Mouse (Mus musculus) kidney, postnatal 36 days (tissue): Measurements from ENCODE around the gene Ascl2.

Source experiments
- DNase-seq, 2 experiments: peaks; one replicate each; pipeline ENCODE4 v3.0.0; 2021 to 2022; ENCODE audit warnings: mixed read lengths in 2 of 2

Ascl2 gene

DNA sequence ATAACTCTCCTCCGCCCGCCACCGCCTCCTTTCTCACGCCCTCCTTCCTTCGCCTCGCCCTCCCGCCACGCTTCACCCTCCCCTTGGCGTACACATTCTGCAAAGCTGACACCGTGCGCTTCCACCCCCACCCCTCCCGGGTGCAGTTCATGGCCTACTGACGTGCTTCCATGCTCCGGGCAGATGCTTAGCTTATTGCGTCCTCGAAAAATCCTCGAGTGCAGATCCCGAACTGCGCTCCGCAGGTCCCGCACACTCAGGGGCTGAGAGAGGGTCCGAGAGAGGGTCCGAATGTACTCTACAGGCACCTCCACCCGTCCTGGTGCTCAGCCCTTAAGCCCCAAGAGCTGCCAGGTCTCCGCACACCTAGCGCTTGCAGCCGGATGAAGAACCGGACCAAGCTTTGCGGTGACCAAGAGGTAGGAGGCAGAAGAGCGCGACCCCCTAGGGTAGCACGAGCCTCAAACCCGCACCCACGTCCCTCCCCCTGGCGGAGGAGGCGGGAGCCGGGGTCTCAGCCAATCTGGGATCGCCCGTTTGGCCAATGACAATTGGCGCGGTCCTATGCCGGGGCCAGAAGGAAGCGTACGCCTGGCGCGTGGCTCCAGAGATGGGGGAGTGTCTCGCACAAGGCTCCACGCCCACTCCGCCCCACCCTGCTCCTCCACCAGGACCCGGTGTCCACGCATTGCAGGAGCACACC, at the start of gene Ascl2:
Gene Ascl2 (minus strand): TSS at position 456 of the 703 bp plus-strand sequence.
- DNase-seq = peak in 1 of 2 experiments; percentile 2

- DNase-seq = no peak
These were observed 48.1 kb upstream of the Ascl2 start for GRCm38 (mm10) chr7:143017181-143017580.

GRCm38 (mm10) chr7:143016424-143017142, 47.5 kb upstream of the Ascl2 start:
- DNase-seq = peak in 1 of 2 experiments; percentile 31

GRCm38 (mm10) chr7:143015755-143016423, 46.8 kb upstream of the Ascl2 start:
- peak; percentile 74 to 82 for DNase-seq

- DNase-seq = peak in 1 of 2 experiments; percentile 55
These were observed 46.0 kb upstream of the Ascl2 start for GRCm38 (mm10) chr7:143014862-143015659.

GRCm38 (mm10) chr7:143013420-143014178, 44.5 kb upstream of the Ascl2 start:
- peak; percentile 39 to 52 for DNase-seq

- DNase-seq = peak in 1 of 2 experiments; percentile 42
These were observed 43.3 kb upstream of the Ascl2 start for GRCm38 (mm10) chr7:143012230-143012875.

GRCm38 (mm10) chr7:143011226-143011625, 42.2 kb upstream of the Ascl2 start:
- DNase-seq = no peak

DNA sequence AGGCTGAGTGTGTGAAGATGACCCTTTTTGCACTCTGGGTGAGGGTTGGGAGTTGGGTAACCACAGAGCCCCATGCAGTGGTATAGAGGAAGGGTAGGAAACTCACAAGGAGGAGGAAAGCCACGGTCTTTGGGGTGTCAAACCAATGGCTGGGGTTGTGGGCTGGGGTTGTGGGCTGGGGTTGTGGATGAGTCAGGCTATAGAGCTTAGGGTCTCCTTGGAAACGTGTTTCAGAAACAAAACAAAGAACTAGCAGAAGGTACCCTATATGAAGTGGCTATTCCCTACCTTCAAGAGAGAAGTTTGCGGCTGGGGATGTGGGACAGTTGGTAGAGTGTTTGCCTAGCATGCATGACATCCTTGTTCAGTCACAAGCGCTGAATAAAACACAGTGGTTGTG, 40.9 kb upstream of the Ascl2 start:
- DNase-seq = no peak

- peak; percentile 34 to 50 for DNase-seq
These were observed 40.1 kb upstream of the Ascl2 start for GRCm38 (mm10) chr7:143008996-143009665.

DNA sequence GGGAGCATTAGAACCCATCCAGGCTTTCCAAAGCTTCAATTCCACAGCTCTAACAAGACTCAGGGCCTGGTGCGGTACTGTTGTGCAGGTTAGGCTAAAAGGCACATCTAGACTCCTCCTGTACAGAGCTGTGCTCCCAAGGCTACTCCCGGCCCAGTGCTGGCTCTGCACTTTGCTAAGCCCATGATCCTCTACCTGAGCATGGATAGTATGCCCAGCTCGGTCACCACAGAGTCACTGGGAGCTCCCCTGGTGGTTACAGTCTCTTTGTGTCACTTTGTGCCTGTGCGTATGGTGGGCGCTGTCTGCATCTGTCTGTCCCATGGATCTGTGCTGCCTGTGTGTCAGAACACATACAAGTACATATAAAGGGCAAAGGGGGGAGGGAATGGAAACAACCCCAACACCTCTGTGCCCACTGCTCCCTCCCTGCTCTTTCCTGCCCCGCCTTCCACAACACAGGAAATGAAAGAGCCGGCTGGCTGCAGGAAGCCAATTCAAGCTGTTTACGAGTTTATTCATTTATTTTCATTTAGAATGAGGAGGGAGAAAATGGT, 39.4 kb upstream of the Ascl2 start:
- DNase-seq = peak; percentile 74 to 84

DNA sequence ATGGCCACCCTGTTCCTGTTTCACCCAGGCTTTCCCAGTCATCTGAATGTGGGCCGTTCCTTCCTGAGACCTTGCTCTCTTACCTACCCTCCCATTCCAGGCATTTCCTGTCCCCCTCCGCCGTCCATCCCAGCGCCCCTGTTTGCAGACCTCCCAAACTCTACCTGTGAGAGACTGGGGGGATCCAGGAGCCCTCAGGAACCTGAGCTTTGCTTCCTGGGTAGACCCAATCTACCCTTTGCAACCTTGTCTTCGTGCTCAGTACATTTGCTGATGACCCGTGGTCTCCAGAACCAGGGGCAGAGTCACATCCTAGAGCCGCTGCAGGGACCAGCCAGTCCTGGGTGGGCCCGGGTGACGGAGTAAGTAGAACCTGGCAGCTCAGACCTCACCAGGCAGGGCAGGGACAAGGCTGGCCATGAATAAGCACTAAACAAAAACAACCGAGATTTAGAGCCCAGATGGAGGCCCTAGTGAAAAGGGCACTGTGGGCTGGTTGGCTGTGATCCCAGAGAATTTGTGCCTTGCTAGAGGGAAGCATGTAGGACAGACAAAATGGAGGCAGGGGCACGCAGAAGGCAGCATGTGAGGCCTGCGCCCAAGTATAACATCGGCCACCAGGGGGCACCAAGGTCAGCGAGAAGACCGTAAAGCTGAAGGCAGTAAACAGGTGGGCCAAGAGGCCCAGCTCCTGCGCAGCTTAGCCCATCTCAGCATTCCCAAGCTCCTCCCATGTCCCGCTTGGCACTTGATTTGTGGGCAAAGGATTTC, 38.7 kb upstream of the Ascl2 start:
- peak; percentile 94 to 98 for DNase-seq

DNA sequence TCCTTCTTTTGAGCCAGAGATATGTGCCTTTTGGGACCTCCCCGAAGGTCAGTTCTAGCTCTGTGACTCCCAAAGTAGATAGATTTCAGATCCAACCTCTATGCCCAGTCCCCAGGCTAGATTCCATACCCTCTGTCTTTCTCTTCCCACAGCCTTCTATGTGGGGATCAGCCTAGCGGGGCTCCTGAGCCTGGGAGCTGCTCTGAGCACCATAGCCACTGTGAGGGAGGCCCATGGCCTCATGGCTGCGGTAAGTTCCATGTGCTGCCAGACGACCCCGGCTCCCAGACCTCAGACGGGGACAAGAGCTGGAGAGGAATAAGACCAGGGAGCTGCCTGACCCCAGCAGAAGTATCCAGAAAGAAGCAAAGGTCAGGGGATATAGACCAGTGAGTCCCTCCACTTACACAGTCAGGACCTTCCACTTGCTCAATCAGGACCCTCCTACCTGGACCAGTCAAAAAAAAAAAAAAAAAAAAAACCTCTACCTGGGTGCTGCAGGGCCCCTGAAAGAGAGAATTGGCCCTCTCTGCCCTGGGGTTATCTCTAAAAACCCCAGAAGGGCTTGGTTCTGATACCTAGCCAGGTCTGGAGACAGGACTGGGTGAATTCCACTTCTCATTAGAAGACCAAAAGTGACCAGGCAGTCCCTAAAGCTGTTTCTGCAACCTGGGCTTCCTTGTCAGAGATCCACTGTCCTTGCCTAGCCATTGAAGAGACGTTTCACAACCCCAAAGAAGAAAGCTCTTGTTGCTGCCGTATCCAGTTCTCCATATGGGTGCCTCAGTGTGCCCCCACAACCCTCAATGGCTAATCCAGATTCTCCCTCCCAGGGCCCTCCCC, 37.9 kb upstream of the Ascl2 start:
- no peak for DNase-seq

- DNase-seq = no peak
These were observed 37.2 kb upstream of the Ascl2 start for GRCm38 (mm10) chr7:143006097-143006755.

DNA sequence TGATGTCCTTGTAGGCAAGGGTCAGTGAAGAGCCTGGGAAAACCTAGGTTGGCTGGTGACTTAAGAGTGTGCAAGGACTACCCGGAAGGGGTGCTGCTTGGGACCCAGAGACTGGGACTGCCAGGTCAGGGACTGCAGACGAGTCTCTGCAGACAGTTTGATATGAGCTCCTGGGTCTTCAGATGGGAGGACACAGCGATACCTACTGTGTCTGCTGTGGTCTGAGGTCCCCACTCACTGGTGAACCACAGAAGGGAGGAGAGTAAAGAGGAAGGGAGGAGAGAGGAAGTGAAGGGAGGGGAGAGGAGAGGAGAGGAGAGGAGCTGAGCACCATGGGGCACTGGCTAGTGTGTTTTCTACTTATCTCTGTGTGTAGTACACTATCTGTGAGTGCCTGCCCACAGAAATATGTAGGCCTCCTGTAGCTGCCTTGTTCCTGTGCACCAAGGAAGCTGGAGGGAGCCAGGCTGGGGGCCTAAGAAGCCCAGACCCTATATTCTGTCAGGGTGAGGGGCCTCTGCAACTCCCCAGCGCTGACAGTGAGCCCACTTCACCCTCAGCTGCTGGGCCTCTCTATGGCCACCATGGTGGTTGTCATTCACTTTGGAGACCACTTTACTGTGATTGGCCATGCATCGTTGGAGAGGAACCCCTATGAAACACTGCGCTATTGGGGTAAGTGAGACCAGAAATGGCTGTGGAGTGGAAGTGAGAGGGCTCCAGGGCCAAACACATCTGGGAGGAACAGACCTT, 36.5 kb upstream of the Ascl2 start:
- DNase-seq = no peak

- DNase-seq = no peak
These were observed 35.8 kb upstream of the Ascl2 start, which contains the start of gene Tspan32 for GRCm38 (mm10) chr7:143004727-143005343. TSS of gene Tspan32 (plus strand) at chr7:143005046.

DNA sequence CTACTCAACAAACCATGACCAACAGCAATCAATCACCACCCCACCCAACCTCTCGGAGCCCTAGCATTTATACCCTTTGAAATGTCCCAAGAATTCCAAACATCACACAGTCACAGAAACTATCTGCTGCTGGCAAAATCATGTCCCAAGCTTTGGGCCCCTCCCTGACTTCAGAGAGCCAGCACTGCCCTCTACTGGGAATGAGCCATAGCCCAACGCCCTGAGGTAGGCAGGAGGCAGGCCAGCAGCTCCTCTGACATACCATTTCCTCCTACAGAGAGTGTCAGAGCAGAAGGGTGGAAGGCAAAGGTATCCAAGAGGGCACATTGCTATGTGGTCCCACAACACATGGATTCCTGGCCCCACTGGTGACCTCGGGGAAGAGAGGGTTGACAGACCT, 33.6 kb upstream of the Ascl2 start:
- peak in 1 of 2 experiments; percentile 49 for DNase-seq
